Mouse (Mus musculus) kidney, adult 2 months (tissue): ENCODE data around the gene Gm10681. TPM values are rescaled to one million over a fixed set of nuclear protein-coding genes. Genes with fewer than 3 reads are reported as not detected.
"Not testable (repeated sequence)": the region's sequence is repeated elsewhere in the genome, so short reads cannot be mapped to it uniquely, and the experiment has no call there.

Experiments used
- DNase-seq: peaks from one replicate; pipeline ENCODE4 v3.0.0; 2021
- H3K27ac ChIP-seq: fragments of 200-500 bp; 2 replicates; pipeline ENCODE4 v1.5.1; 2012; ENCODE audit warnings: low read depth, low read length, control low read depth, inconsistent platforms; ENCODE audit not compliant: insufficient read depth
- H3K27me3 ChIP-seq: fragments of 200-500 bp; replicated peaks from 2 replicates; pipeline ENCODE4 v1.6.1; 2012; ENCODE audit warnings: mild to moderate bottlenecking, moderate library complexity, low read length, inconsistent platforms; ENCODE audit not compliant: control insufficient read depth, insufficient read depth
- H3K36me3 ChIP-seq: fragments of 200-500 bp; 2 replicates; pipeline ENCODE4 v1.6.1; 2012; ENCODE audit warnings: mild to moderate bottlenecking, moderate library complexity, low read length, inconsistent platforms; ENCODE audit not compliant: control insufficient read depth, insufficient read depth
- H3K4me1 ChIP-seq: fragments of 200-500 bp; 2 replicates; pipeline ENCODE4 v1.6.1; 2011; ENCODE audit warnings: low read length; ENCODE audit not compliant: control insufficient read depth, insufficient read depth
- H3K4me3 ChIP-seq: fragments of 200-500 bp; 2 replicates; pipeline ENCODE4 v1.5.1; 2011; ENCODE audit warnings: mild to moderate bottlenecking, low read depth, low read length, control low read depth; ENCODE audit not compliant: insufficient read depth
- POLR2A ChIP-seq: fragments of 200-500 bp; IDR thresholded peaks from one replicate; pipeline ENCODE4 v1.6.1; 2011; ENCODE audit warnings: low read depth, low read length, control low read depth
- WGBS: fragments of 180-500 bp; shearing (Covaris S2); methylation state at CpG from one replicate; pipeline ENCODE4 v1.1.7; 2018; 5-methylcytosine and 5-hydroxymethylcytosine counted together
- polyA plus RNA-seq: library from polyadenylated mRNA; depleted of rRNA; stranded (reverse); fragments of >200 nt; gene quantifications from 2 replicates; pipeline ENCODE4 v1.2.3, GENCODE M21; 2012

Gm10681 gene
- polyA plus RNA-seq, 1 experiment = 795 TPM

- Histone ChIP-seq H3K27me3 (no peaks in the 10 kb centered on the region), H3K27ac (no peak overlapping the region), H3K36me3 (no peaks in the 10 kb centered on the region), H3K4me3 (no peak overlapping the region), H3K4me1 (no peaks in the 10 kb centered on the region)
- no peak for TF ChIP-seq POLR2A
- no peak for DNase-seq
- WGBS = 88% methylated on average over 2 of the region's 2 CpGs
These were observed 886 bp downstream of the Gm10681 start for GRCm38 (mm10) chr3:98587721-98588120.

GRCm38 (mm10) chr3:98582622-98583021 is 6.0 kb downstream of the Gm10681 start:
- not testable (repeated sequence) for H3K4me1 ChIP-seq, H3K36me3 ChIP-seq, H3K27me3 ChIP-seq, H3K27ac ChIP-seq, DNase-seq, H3K4me3 ChIP-seq

GRCm38 (mm10) chr3:98582202-98582601 is 6.4 kb downstream of the Gm10681 start:
- H3K27me3 ChIP-seq, H3K4me1 ChIP-seq, DNase-seq, H3K36me3 ChIP-seq, H3K27ac ChIP-seq, H3K4me3 ChIP-seq: not testable (repeated sequence)
- no CpG with 5 or more reads among the region's 1 CpGs for WGBS

- not testable (repeated sequence) for H3K27me3 ChIP-seq, H3K4me1 ChIP-seq, H3K4me3 ChIP-seq, H3K36me3 ChIP-seq, H3K27ac ChIP-seq
- peak; percentile 85 for DNase-seq
- 83% methylated on average over 1 of the region's 1 CpGs for WGBS
These were observed 7.6 kb downstream of the Gm10681 start for GRCm38 (mm10) chr3:98581024-98581423.

- not testable (repeated sequence) for H3K27me3 ChIP-seq, H3K4me3 ChIP-seq
- 84% methylated on average over 2 of the region's 2 CpGs for WGBS
These were observed 20.9 kb downstream of the Gm10681 start for GRCm38 (mm10) chr3:98567717-98568116.

GRCm38 (mm10) chr3:98564894-98565293 is 23.7 kb downstream of the Gm10681 start:
- H3K27me3 ChIP-seq, H3K36me3 ChIP-seq, H3K27ac ChIP-seq, DNase-seq, H3K4me1 ChIP-seq, H3K4me3 ChIP-seq: not testable (repeated sequence)
- no CpG with 5 or more reads among the region's 3 CpGs for WGBS

More at GRCm38 (mm10) chr3:98567717-98568116, 20.9 kb downstream of the Gm10681 start:
- H3K4me1 ChIP-seq, H3K27ac ChIP-seq, H3K36me3 ChIP-seq, DNase-seq: not testable (repeated sequence)

- no CpG with 5 or more reads among the region's 2 CpGs for WGBS
- H3K4me1 ChIP-seq, H3K4me3 ChIP-seq, DNase-seq, H3K27me3 ChIP-seq, H3K36me3 ChIP-seq, H3K27ac ChIP-seq: not testable (repeated sequence)
These were observed 24.8 kb downstream of the Gm10681 start for GRCm38 (mm10) chr3:98563831-98564230.

GRCm38 (mm10) chr3:98560711-98561110 is 27.9 kb downstream of the Gm10681 start:
- not testable (repeated sequence) for H3K4me1 ChIP-seq, H3K27ac ChIP-seq, H3K4me3 ChIP-seq, H3K27me3 ChIP-seq, H3K36me3 ChIP-seq, DNase-seq
- WGBS = no CpG with 5 or more reads among the region's 5 CpGs

GRCm38 (mm10) chr3:98550832-98551231 is 37.8 kb downstream of the Gm10681 start:
- H3K4me3 ChIP-seq, H3K4me1 ChIP-seq, H3K27ac ChIP-seq, H3K27me3 ChIP-seq, DNase-seq, H3K36me3 ChIP-seq: not testable (repeated sequence)
- WGBS = no CpG with 5 or more reads among the region's 1 CpGs

- not testable (repeated sequence) for H3K27me3 ChIP-seq, H3K4me1 ChIP-seq, H3K27ac ChIP-seq, H3K4me3 ChIP-seq, H3K36me3 ChIP-seq, DNase-seq
- no CpG with 5 or more reads among the region's 2 CpGs for WGBS
These were observed 38.4 kb downstream of the Gm10681 start for GRCm38 (mm10) chr3:98550215-98550614.

- not testable (repeated sequence) for DNase-seq, H3K27ac ChIP-seq, H3K4me3 ChIP-seq, H3K27me3 ChIP-seq, H3K36me3 ChIP-seq, H3K4me1 ChIP-seq
- WGBS = no CpG with 5 or more reads among the region's 1 CpGs
These were observed 40.1 kb downstream of the Gm10681 start for GRCm38 (mm10) chr3:98548495-98548894.

GRCm38 (mm10) chr3:98547641-98548040 is 41.0 kb downstream of the Gm10681 start:
- H3K27ac ChIP-seq, H3K4me3 ChIP-seq, H3K27me3 ChIP-seq, H3K36me3 ChIP-seq, H3K4me1 ChIP-seq, DNase-seq: not testable (repeated sequence)
